Comparison of ENCODE assay signal across 14 mouse cellular contexts in the genomic region with DNA sequence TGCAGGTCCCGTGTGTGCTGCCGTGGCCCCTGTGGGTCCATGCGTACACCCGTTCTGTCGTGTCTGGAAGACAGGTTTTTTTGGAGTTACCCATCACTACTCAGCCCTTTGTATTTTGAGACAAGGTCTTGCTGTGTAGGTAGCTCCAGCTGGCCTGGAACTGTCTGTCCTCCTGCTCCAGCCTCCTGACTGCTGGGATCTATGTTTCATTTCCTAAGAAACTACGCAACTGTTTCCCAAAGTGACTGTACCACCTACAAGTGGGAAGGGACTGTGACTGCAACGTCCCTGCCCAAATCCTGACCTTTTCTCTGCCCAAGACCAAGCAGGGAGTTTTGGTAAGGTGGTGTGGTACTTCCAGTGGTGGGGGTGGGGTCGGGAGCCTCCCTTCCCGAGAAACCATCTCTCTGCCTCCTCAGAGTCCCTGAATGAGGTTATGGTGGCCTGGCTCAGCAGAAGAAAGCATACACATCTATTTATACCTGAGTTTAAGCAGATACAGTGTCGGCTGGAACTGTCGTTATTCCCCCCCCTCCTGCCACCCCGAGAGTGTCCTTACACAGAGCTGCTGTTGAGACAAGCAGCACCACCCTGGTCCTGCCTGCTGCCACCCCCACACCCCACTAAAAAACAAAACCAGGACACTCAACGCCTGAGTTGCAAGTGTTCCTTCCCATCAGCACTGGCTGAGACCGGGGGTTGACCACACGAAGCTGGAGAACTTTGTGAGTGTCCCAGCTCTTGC.
"Had no signal": no experiment of that assay in that cellular context is flagged by ENCODE, and none has a peak within 500 bp of the region (broad histone marks: within the 10 kb centered on the region; RNA-seq: fewer than 3 reads in every experiment).

No protein-coding gene starts in this region.

- H3K27ac ChIP-seq: layer of hippocampus, adult 2 months; limb, embryonic 12.5 days; liver, embryonic 13.5 days; lung, embryonic 15.5 days; macrophage; midbrain, embryonic 12.5 days; neural tube, embryonic 15.5 days; stomach, embryonic 15.5 days had no signal

- H3K4me2 ChIP-seq: limb, embryonic 12.5 days; liver, embryonic 13.5 days; lung, embryonic 15.5 days; midbrain, embryonic 12.5 days; neural tube, embryonic 15.5 days; stomach, embryonic 15.5 days had no signal

- H3K36me3 ChIP-seq: limb, embryonic 12.5 days; liver, embryonic 13.5 days; lung, embryonic 15.5 days; midbrain, embryonic 12.5 days; neural tube, embryonic 15.5 days; stomach, embryonic 15.5 days had no signal

- H3K9me3 ChIP-seq: limb, embryonic 12.5 days; liver, embryonic 13.5 days; lung, embryonic 15.5 days; megakaryocyte, embryonic 14.5 days; midbrain, embryonic 12.5 days; neural tube, embryonic 15.5 days; stomach, embryonic 15.5 days had no signal

- H3K27me3 ChIP-seq: limb, embryonic 12.5 days; lung, embryonic 15.5 days; midbrain, embryonic 12.5 days; neural tube, embryonic 15.5 days; stomach, embryonic 15.5 days had no signal

- H3K4me1 ChIP-seq: midbrain, embryonic 12.5 days; neural tube, embryonic 15.5 days had no signal

- H3K4me3 ChIP-seq: layer of hippocampus, adult 2 months; limb, embryonic 12.5 days; liver, embryonic 13.5 days; lung, embryonic 15.5 days; megakaryocyte, embryonic 14.5 days; midbrain, embryonic 12.5 days; neural tube, embryonic 15.5 days; stomach, embryonic 15.5 days had no signal

- DNase-seq: kidney, postnatal 10 days; kidney, postnatal 4 days; liver; liver, embryonic 13.5 days; liver, postnatal 0 days; lung, postnatal 14 days had no signal

- ATAC-seq: liver, postnatal 0 days had no signal

- H3K9ac ChIP-seq: limb, embryonic 12.5 days; liver, embryonic 13.5 days; liver, postnatal 0 days; lung, embryonic 15.5 days; midbrain, embryonic 12.5 days; neural tube, embryonic 15.5 days; stomach, embryonic 15.5 days had no signal
